Mouse (Mus musculus) embryonic facial prominence, embryonic 11.5 days (tissue): ENCODE data around the gene Dnm1. TPM values are rescaled to one million over a fixed set of nuclear protein-coding genes. Genes with fewer than 3 reads are reported as not detected.
A peak's percentile ranks its signal among the peaks of the same experiment; 100 is the strongest.

Experiments used
- ATAC-seq: fragments of 200-750 bp; cut with Nextera tagmentation; replicated peaks from 2 replicates; pipeline ENCODE4 v1.8.0; 2017; ENCODE audit warnings: low read depth; ENCODE audit not compliant: insufficient number of reproducible peaks, low FRiP score, low TSS enrichment
- DNase-seq: peaks from one replicate; pipeline ENCODE4 v3.0.0-alpha.2; 2015; ENCODE audit warnings: low spot score
- H3K27ac ChIP-seq: fragments of 300-500 bp; sonication (generic); replicated peaks from 2 replicates; pipeline ENCODE4 v1.5.1; 2014; ENCODE audit warnings: mild to moderate bottlenecking, low read depth, low read length, control low read depth
- H3K27me3 ChIP-seq: fragments of 300-500 bp; sonication (generic); 2 replicates; pipeline ENCODE4 v1.6.1; 2014; ENCODE audit warnings: mild to moderate bottlenecking, low read length, moderate library complexity, mixed read lengths; ENCODE audit not compliant: control insufficient read depth, insufficient read depth
- H3K36me3 ChIP-seq: fragments of 300-500 bp; sonication (generic); replicated peaks from 2 replicates; pipeline ENCODE4 v1.6.1; 2014; ENCODE audit warnings: low read depth, mild to moderate bottlenecking, low read length, moderate library complexity, mixed read lengths; ENCODE audit not compliant: control insufficient read depth, insufficient read depth
- H3K4me1 ChIP-seq: fragments of 300-500 bp; sonication (generic); 2 replicates; pipeline ENCODE4 v1.6.1; 2014; ENCODE audit warnings: low read length, mixed read lengths; ENCODE audit not compliant: control insufficient read depth, insufficient read depth
- H3K4me2 ChIP-seq: fragments of 300-500 bp; sonication (generic); 2 replicates; pipeline ENCODE4 v1.6.1; 2014; ENCODE audit warnings: low read depth, mild to moderate bottlenecking, control low read depth, low read length, moderate library complexity
- H3K4me3 ChIP-seq: fragments of 300-500 bp; sonication (generic); 2 replicates; pipeline ENCODE4 v1.5.1; 2014; ENCODE audit warnings: low read depth, low read length, control low read depth
- H3K9ac ChIP-seq: fragments of 300-500 bp; sonication (generic); replicated peaks from 2 replicates; pipeline ENCODE4 v1.6.1; 2014; ENCODE audit warnings: mild to moderate bottlenecking, control low read depth, low read length
- H3K9me3 ChIP-seq: fragments of 300-500 bp; sonication (generic); replicated peaks from 2 replicates; pipeline ENCODE4 v1.6.1; 2016; ENCODE audit warnings: mild to moderate bottlenecking, low read length, inconsistent platforms, mixed read lengths; ENCODE audit not compliant: control insufficient read depth
- WGBS: fragments of 180-500 bp; shearing (Covaris S2); extraction: QIAGEN DNeasy Blood & Tissue Kit; methylation state at CpG from one replicate; pipeline ENCODE4 v1.1.7; 2014; 5-methylcytosine and 5-hydroxymethylcytosine counted together
- microRNA-seq: library from miRNA; unstranded; fragments of <30 nt; microRNA quantifications from one replicate; pipeline ENCODE4, GENCODE M21; 2016; ENCODE audit warnings: borderline number of aligned reads
- polyA plus RNA-seq: library from polyadenylated mRNA; unstranded; fragments of >200 nt; fragmentation: Nextera tagmentation; extraction: Ambion mirVana; gene quantifications from 2 replicates; pipeline ENCODE4 v1.2.1, GENCODE M21; 2014

Gene Dnm1
- polyA plus RNA-seq, 1 experiment from 2014 or later: 31.0 TPM

GRCm38 (mm10) chr2:32259657-32260417, 93.3 kb downstream of the Dnm1 start, which contains the start of gene Uck1:
TSS of gene Uck1 (minus strand) at chr2:32260159.
- Histone ChIP-seq H3K4me1 (peaks cover 4% of the 10 kb centered on the region; the same call in 1 of the 2 replicates), H3K4me3 (peak within 1 kb of the TSS; percentile 74), H3K36me3 (no peaks in the 10 kb centered on the region; the same call in 1 of the 2 replicates), H3K27ac (0 out of 2 replicates have a peak within 1 kb of the TSS, but pooled peaks have one; percentile 6), H3K27me3 (no peaks in the 10 kb centered on the region), H3K9me3 (no peaks in the 10 kb centered on the region), H3K4me2 (peak within 1 kb of the TSS; percentile 57), H3K9ac (peak within 1 kb of the TSS; percentile 79)
- ATAC-seq (peak; percentile 82), DNase-seq (peak; percentile 92)
- WGBS: 2% methylated on average over 48 of the region's 59 CpGs

DNA sequence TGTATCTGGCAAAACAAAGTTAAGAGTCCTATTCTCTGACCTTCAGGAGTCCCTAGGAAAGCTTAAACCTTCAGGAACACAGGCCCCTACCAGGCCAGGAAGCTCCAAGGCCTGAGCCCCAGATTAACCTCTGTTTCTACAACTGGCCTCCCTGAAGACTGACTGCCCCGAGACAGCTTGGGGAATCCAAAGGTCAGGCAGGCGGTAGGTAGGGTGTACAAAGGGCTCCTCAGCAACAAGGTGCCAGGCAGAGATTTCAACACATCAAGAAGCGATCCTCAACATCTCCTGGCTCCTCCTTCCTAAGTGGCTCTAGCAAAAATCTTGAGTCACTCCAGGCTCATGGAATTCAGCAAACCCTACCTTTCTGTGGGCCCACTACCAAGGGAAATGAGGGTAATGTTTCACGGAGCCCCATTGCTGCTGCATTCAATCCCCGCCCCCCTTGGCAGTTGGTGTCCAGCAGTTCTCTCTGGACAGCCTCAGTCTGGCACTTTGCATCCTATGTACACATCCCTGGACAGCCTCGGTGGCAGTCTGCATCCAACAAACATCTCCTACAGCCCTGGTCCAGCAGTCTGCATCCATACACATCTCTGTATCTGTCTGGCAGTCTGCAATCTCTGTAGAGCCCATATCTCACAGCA, 94.1 kb downstream of the Dnm1 start:
- ATAC-seq (0 out of 2 replicates have a peak, but pooled peaks have one; percentile 10), DNase-seq (no peak)
- no peak overlapping the region for H3K27ac ChIP-seq

More for the DNA sequence above, 94.1 kb downstream of the Dnm1 start:
- peak overlapping the region; percentile 79 for H3K9ac ChIP-seq
- H3K9me3 ChIP-seq: no peaks in the 10 kb centered on the region
- H3K36me3 ChIP-seq: no peaks in the 10 kb centered on the region; the same call in 1 of the 2 replicates
- H3K27me3 ChIP-seq: no peaks in the 10 kb centered on the region
- H3K4me1 ChIP-seq: peaks cover 4% of the 10 kb centered on the region; the same call in 1 of the 2 replicates
- peak overlapping the region; percentile 74 for H3K4me3 ChIP-seq
- peak overlapping the region; percentile 57 for H3K4me2 ChIP-seq
- 59% methylated on average over 6 of the region's 6 CpGs for WGBS

Small RNA genes within 50 kb of the gene (microRNA-seq; reads per million reads assigned to microRNA genes)
- gene Gm23363: not detected
- 1,429 reads per million, percentile 75 among the genes with 10 or more reads in this experiment for gene Mir199b

Other genes with a start within 250 kb of the Dnm1 start
- gene Prrc2b, start 202.3 kb downstream of the Dnm1 start, polyA plus RNA-seq: 46.2 and 48.6 TPM in 2 replicates
- 15.5 and 16.1 TPM in 2 replicates for gene Pomt1, start 116.7 kb downstream of the Dnm1 start, polyA plus RNA-seq
- 57.2 and 64.2 TPM in 2 replicates for gene Uck1, start 93.2 kb downstream of the Dnm1 start, polyA plus RNA-seq
- 14.9 and 15.2 TPM in 2 replicates for gene Golga2, start 66.0 kb downstream of the Dnm1 start, polyA plus RNA-seq
- 392 and 406 TPM in 2 replicates for gene Swi5, start 65.3 kb downstream of the Dnm1 start, polyA plus RNA-seq
- 41.1 and 46.0 TPM in 2 replicates for gene Ciz1, start 1.0 kb downstream of the Dnm1 start, polyA plus RNA-seq
- 41.3 and 41.5 TPM in 2 replicates for gene 1110008P14Rik, start 28.6 kb upstream of the Dnm1 start, polyA plus RNA-seq
- 0.95 and 1.2 TPM in 2 replicates for gene Lcn2, start 34.9 kb upstream of the Dnm1 start, polyA plus RNA-seq
- gene Ptges2, start 42.6 kb upstream of the Dnm1 start, polyA plus RNA-seq: 31.7 and 33.0 TPM in 2 replicates
- gene Naif1, start 97.1 kb upstream of the Dnm1 start, polyA plus RNA-seq: 5.0 and 6.0 TPM in 2 replicates
- 20.6 and 21.7 TPM in 2 replicates for gene Slc25a25, start 98.1 kb upstream of the Dnm1 start, polyA plus RNA-seq
- 10.2 and 11.7 TPM in 2 replicates for gene Fam102a, start 182.0 kb upstream of the Dnm1 start, polyA plus RNA-seq
- gene Dpm2, start 217.5 kb upstream of the Dnm1 start, polyA plus RNA-seq: 97.1 and 100 TPM in 2 replicates
- 2.3 and 3.3 TPM in 2 replicates for gene Pip5kl1, start 221.5 kb upstream of the Dnm1 start, polyA plus RNA-seq
- gene 9430097D07Rik, start 222.3 kb upstream of the Dnm1 start, polyA plus RNA-seq: 0.32 and 0.36 TPM in 2 replicates
- 20.3 and 22.8 TPM in 2 replicates for gene St6galnac4, start 233.8 kb upstream of the Dnm1 start, polyA plus RNA-seq
- 6.3 and 6.8 TPM in 2 replicates for gene St6galnac6, start 246.4 kb upstream of the Dnm1 start, polyA plus RNA-seq